11 mouse cellular contexts compared by ENCODE assay signal in the genomic region with DNA sequence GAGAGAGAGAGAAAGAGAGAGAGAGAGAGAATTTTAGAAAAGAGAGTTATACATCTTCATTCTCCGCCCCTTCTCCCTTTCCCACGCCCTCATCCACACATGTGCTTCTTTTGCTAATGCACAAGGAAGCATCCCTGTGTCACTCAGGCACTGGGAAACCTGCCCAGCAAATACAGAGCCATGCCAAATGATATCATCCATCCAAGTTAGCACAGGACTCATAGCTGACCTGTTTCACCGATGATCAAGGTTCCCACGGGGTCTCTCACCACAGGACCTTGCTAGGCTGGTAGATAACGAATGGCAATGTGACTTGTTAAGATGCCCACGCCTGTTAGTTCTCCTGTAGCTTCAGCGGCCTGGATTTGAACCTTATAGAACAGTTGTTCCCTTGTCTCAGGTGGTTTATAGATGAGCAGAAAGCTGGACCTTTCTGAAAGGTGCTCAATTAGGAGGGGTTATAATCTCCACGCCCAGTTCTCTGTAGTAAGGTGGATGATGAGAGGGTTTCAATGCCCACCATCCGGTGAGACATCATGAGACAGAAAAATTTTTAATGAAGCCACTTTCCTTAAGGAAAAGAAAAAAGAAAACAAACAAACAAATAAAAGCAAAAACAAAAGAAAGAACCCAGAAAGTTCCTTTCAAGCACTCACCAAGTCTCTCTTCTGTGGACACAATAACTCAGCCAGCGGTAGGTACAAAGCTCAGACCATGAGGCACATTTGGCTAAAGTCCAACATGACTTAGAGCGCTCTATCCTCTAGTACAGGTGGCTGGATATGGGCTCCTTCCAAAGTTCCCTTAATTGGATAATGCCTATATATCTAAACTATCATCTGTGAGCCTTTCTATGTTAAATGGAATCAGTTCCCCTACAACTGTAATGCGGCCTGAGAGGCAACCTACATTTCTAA. TPM values are rescaled to one million over a fixed set of nuclear protein-coding genes. Genes with fewer than 3 reads are reported as not detected.
DNase-seq lines count a peak whose midpoint lies in the region; ATAC-seq lines count a peak whose summit lies in the region.
"Had no signal": no experiment of that assay in that cellular context is flagged by ENCODE, and none has a peak within 500 bp of the region (broad histone marks: within the 10 kb centered on the region; RNA-seq: fewer than 3 reads in every experiment).

No protein-coding gene starts in this region.

- ATAC-seq in heart, embryonic 13.5 days (ENCODE audit: extremely low read depth, insufficient number of reproducible peaks, low FRiP score, low TSS enrichment): no peak
- ATAC-seq in erythroblast, adult 5-6 weeks (replicated peaks; ENCODE audit: low FRiP score, poor library complexity, severe bottlenecking): no peak; the same call in 1 of the 2 replicates
- no peak for ATAC-seq in granulocyte monocyte progenitor cell, adult 5-6 weeks (replicated peaks; ENCODE audit: poor library complexity, severe bottlenecking)

- peaks cover 23% of the 10 kb centered on the region for H3K4me1 ChIP-seq in heart, embryonic 13.5 days

- H3K9ac ChIP-seq in heart, embryonic 13.5 days: no peak overlapping the region

- no peak for DNase-seq in heart, postnatal 36 days
- peak; percentile 25 for DNase-seq in NIH3T3 (ENCODE audit: low read depth)
- peak; percentile 42 to 67 for DNase-seq in heart, postnatal 14 days
- DNase-seq in kidney, postnatal 36 days: peak; percentile 41 to 57
- DNase-seq in ovary, postnatal 14 days (ENCODE audit: low spot score): no peak
- DNase-seq: cerebellum, adult 18-20 months had no signal

- no peaks in the 10 kb centered on the region for H3K36me3 ChIP-seq in heart, embryonic 13.5 days
- H3K36me3 ChIP-seq: limb, embryonic 10.5 days had no signal

- H3K4me2 ChIP-seq in heart, embryonic 13.5 days: no peak overlapping the region

- WGBS in heart, embryonic 13.5 days: 69% methylated on average over 12 of the region's 12 CpGs

- intact Hi-C loops in heart, postnatal 36 days (cut with DNase I): no loop called here
- intact Hi-C loops in heart, postnatal 14 days (cut with DNase I): no loop called here

- no peaks in the 10 kb centered on the region for H3K27me3 ChIP-seq in heart, embryonic 13.5 days (replicated peaks)

- 0 out of 2 replicates have a peak overlapping the region, but pooled peaks have one; percentile 4 for H3K27ac ChIP-seq in heart, embryonic 13.5 days (replicated peaks)
- H3K27ac ChIP-seq: limb, embryonic 10.5 days had no signal

- no peaks in the 10 kb centered on the region for H3K9me3 ChIP-seq in heart, embryonic 13.5 days
- H3K9me3 ChIP-seq: G1E; limb, embryonic 10.5 days had no signal

- no peak overlapping the region for H3K4me3 ChIP-seq in heart, embryonic 13.5 days
- H3K4me3 ChIP-seq: limb, embryonic 10.5 days had no signal

RNA-seq across cellular contexts. Expression of a gene that starts 57.1 kb away (rescaled TPM):
- polyA plus RNA-seq in heart, embryonic 13.5 days (2015; fragmentation: Nextera tagmentation; extraction: Ambion mirVana): 5.8 and 6.5 TPM in 2 replicates
- total RNA-seq in heart, postnatal 36 days (2021): 1 to 10 TPM; 8.9 to 9.1 TPM
- total RNA-seq in heart, postnatal 14 days (2021): 10 to 100 TPM; 11.5 to 12.1 TPM
- 268 and 286 TPM in 2 replicates for total RNA-seq in erythroblast, adult 5-6 weeks (2015; ENCODE audit: low replicate concordance)
- 270 and 271 TPM in 2 replicates for total RNA-seq in erythroblast, adult 5-6 weeks (2017; ENCODE audit: low replicate concordance)
- 23.5 and 25.2 TPM in 2 replicates for total RNA-seq in granulocyte monocyte progenitor cell, adult 5-6 weeks (2014; fragmentation: Nextera tagmentation)
- total RNA-seq in granulocyte monocyte progenitor cell, adult 5-6 weeks (2017): 16.2 and 18.1 TPM in 2 replicates

Comparison
In these comparisons a context has a peak if more than half of its experiments do, and no peak if none do; other contexts are left out.
1. DNase-seq: peak in NIH3T3 (single experiment), heart, postnatal 14 days (2 of 2) and kidney, postnatal 36 days (2 of 2); none in heart, postnatal 36 days (0 of 2) and ovary, postnatal 14 days (single experiment).
2. RNA of a gene that starts 57.1 kb away (total RNA-seq): 268 to 286 TPM in erythroblast, adult 5-6 weeks; 16.2 to 25.2 TPM in granulocyte monocyte progenitor cell, adult 5-6 weeks, 11.5 to 12.1 TPM in heart, postnatal 14 days and 8.9 to 9.1 TPM in heart, postnatal 36 days; every median in the first group is over 10 times any median in the second.